Mouse (Mus musculus) erythroblast, adult 5-6 weeks (primary cell): ENCODE data around the gene Gm43552. TPM values are rescaled to one million over a fixed set of nuclear protein-coding genes. Genes with fewer than 3 reads are reported as not detected.
A peak's percentile ranks its signal among the peaks of the same experiment; 100 is the strongest.
"Not testable (repeated sequence)": the region's sequence is repeated elsewhere in the genome, so short reads cannot be mapped to it uniquely, and the experiment has no call there.

ENCODE experiments used
- ATAC-seq: replicated peaks from 2 replicates; pipeline ENCODE4 v1.8.0; 2016; ENCODE audit warnings: moderate number of reproducible peaks, mild to moderate bottlenecking, moderate TSS enrichment, inconsistent platforms; ENCODE audit not compliant: poor library complexity, low FRiP score, severe bottlenecking
- total RNA-seq, 2 experiments: library from RNA; stranded (forward) in 1 of 2; stranded (reverse) in 1 of 2; fragments of 150-400 nt in 1 of 2; fragments of 200-764, 138-1000 nt in 1 of 2; gene quantifications; 2 replicates each; pipeline versions ENCODE4 v1.2.3 to v1.2.4; 2015 to 2017; ENCODE audit warnings: low replicate concordance in 2 of 2

Gm43552 gene
- total RNA-seq (2015; ENCODE audit: low replicate concordance): not detected in 2 replicates
- total RNA-seq (2017; ENCODE audit: low replicate concordance): not detected in 2 replicates

- peak; percentile 91 for ATAC-seq
Measured at GRCm38 (mm10) chr5:65492716-65493531, at the start of gene Gm43552. Gene Gm43552, minus strand, starts transcription at chr5:65492833.

- ATAC-seq: no peak
Measured at GRCm38 (mm10) chr5:65541889-65542288, 49.3 kb upstream of the Gm43552 start.

GRCm38 (mm10) chr5:65539786-65540185 is 47.2 kb upstream of the Gm43552 start:
- no peak for ATAC-seq

- ATAC-seq: no peak
Measured at GRCm38 (mm10) chr5:65538829-65539228, 46.2 kb upstream of the Gm43552 start.

- no peak for ATAC-seq
Measured at GRCm38 (mm10) chr5:65538121-65538520, 45.5 kb upstream of the Gm43552 start.

GRCm38 (mm10) chr5:65537420-65538071 is 44.9 kb upstream of the Gm43552 start:
- ATAC-seq: peak; percentile 50

GRCm38 (mm10) chr5:65536751-65537419 is 44.3 kb upstream of the Gm43552 start, which contains the start of the genes Smim14 and Ube2k:
Gene Smim14, minus strand, starts transcription at chr5:65537184.
Gene Ube2k, plus strand, starts transcription at chr5:65537233.
- ATAC-seq: peak; percentile 85

GRCm38 (mm10) chr5:65536068-65536465 is 43.4 kb upstream of the Gm43552 start:
- not testable (repeated sequence) for ATAC-seq

- ATAC-seq: peak; percentile 45
Measured at GRCm38 (mm10) chr5:65535457-65536067, 42.9 kb upstream of the Gm43552 start.

- ATAC-seq: no peak
Measured at GRCm38 (mm10) chr5:65534496-65534895, 41.9 kb upstream of the Gm43552 start.

- no peak for ATAC-seq
Measured at GRCm38 (mm10) chr5:65531283-65531682, 38.6 kb upstream of the Gm43552 start.

- ATAC-seq: no peak
Measured at GRCm38 (mm10) chr5:65525674-65526443, 33.2 kb upstream of the Gm43552 start.

GRCm38 (mm10) chr5:65524831-65525230 is 32.2 kb upstream of the Gm43552 start:
- no peak for ATAC-seq

GRCm38 (mm10) chr5:65521803-65522202 is 29.2 kb upstream of the Gm43552 start:
- ATAC-seq: peak; percentile 75

- ATAC-seq: no peak
Measured at GRCm38 (mm10) chr5:65514635-65515278, 22.1 kb upstream of the Gm43552 start.

GRCm38 (mm10) chr5:65513506-65513905 is 20.9 kb upstream of the Gm43552 start:
- ATAC-seq: no peak

GRCm38 (mm10) chr5:65508395-65508794 is 15.8 kb upstream of the Gm43552 start:
- ATAC-seq: no peak

GRCm38 (mm10) chr5:65505786-65506185 is 13.2 kb upstream of the Gm43552 start:
- no peak for ATAC-seq

GRCm38 (mm10) chr5:65501407-65501806 is 8.8 kb upstream of the Gm43552 start:
- no peak for ATAC-seq
